Mouse (Mus musculus) testis, adult 2 months (tissue): Measurements from ENCODE around the gene Psat1.

Source experiments
- CTCF ChIP-seq: fragments of 200-500 bp; IDR thresholded peaks from 2 replicates; pipeline ENCODE4 v1.5.1; 2012; ENCODE audit warnings: low read depth, mild to moderate bottlenecking, inconsistent platforms, low read length, moderate library complexity; ENCODE audit not compliant: control insufficient read depth, insufficient read depth, insufficient replicate concordance
- POLR2A ChIP-seq: fragments of 200-500 bp; IDR thresholded peaks from 2 replicates; pipeline ENCODE4 v1.6.1; 2012; ENCODE audit warnings: low read depth, mild to moderate bottlenecking, inconsistent platforms, low read length, moderate library complexity; ENCODE audit not compliant: control insufficient read depth

GRCm38 (mm10) chr19:15943117-15943423 lies 4.1 kb downstream of the Psat1 start:
- TF ChIP-seq CTCF = no peak
- no peak for TF ChIP-seq POLR2A
